Mouse (Mus musculus) skeletal muscle tissue, adult 2 months (tissue): Measurements from ENCODE around the gene Asb12.
"Not testable (repeated sequence)": the region's sequence is repeated elsewhere in the genome, so short reads cannot be mapped to it uniquely, and the experiment has no call there.

ENCODE experiments used
- DNase-seq: peaks from one replicate; pipeline ENCODE4 v3.0.0-alpha.2; 2012; ENCODE audit warnings: low read depth, low spot score

Gene Asb12

DNA sequence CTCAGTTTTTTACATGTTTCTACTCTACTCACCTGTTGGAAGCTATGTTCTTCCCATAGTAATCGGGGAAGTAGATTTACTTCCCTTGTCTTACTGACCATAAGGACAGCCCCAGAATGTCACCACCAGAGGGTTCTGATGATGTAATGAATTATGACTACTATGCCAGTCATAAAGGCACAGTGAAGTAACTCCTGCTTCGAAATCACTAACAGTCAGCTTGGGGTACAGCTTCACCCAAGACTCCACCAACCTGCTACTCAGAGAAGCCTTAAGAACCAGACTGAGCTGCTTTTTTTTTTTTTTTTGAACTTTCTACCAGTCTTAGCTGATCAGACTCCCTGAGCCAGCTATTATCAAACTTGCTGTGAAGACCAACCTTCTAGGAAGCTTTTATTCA lies at the start of gene Asb12, which contains the start of gene Pfn5:
Gene Asb12 (minus strand): TSS at position 101 of the 400 bp plus-strand sequence.
Gene Pfn5 (plus strand): TSS at position 218 of the 400 bp plus-strand sequence.
- no peak for DNase-seq

GRCm38 (mm10) chrX:95600609-95601008 lies 42.8 kb upstream of the Asb12 start:
- DNase-seq: no peak

- DNase-seq: no peak
These were observed 3.5 kb downstream of the Asb12 start for GRCm38 (mm10) chrX:95554321-95554720.

DNA sequence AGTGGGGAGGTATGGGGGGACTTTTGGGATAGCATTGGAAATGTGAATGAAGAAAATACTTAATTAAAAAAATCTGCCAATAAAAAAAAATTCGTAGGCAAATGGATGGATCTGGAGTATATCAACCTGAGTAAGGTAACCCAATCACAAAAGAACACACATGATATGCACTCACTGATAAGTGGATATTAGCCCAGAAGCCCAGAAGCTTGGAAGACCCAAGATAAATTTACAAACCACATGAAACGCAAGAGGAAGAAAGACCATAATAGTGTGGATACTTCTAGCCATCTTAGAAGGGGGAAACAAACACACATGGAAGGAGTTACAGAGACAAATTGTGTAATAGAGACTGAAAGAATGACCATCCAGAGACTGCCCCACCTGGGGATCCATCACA lies 22.3 kb downstream of the Asb12 start:
- DNase-seq: not testable (repeated sequence)

- DNase-seq: no peak
These were observed 32.6 kb downstream of the Asb12 start for GRCm38 (mm10) chrX:95525166-95525565.

DNA sequence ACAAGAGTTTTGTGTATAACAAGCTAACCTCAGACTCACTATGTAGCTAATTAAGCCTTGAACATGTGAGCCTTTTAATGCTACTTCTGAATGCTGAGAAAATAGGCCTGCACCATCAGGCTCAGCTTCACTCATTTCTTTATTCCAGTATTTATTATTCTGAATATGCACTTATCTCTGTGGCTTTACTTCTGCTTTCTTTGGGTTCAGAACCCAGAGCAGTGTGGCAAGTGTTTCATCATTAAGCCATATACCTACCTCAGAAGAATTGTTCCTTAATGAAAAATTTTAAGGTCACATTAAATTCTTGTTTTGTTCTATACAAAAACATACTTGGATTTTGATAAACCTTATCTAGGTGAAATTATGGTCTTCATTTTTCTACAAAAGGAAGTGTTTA lies 33.9 kb downstream of the Asb12 start:
- no peak for DNase-seq

GRCm38 (mm10) chrX:95457166-95457565 lies 100.6 kb downstream of the Asb12 start:
- DNase-seq: peak; percentile 72

DNA sequence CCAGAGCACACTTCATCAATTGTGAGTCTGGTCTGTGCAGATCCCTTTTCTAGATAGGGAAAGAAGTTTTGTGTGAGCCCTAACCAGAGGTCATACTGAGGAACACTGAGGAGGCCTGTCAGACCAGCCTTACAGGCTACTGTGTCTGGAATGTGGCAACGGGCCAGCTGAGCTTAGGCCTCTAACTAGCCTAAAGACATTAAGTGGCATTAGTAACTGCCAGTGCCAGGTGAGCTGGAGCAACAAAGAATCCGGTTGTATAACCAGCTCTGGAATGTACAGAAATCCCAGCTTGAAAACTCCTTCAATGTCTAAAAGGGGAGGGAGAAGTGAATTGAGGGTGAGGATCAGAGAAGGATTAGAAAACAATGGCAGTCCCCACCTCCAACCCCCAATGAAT lies 111.9 kb downstream of the Asb12 start:
- DNase-seq: no peak

- DNase-seq: no peak
These were observed 112.6 kb downstream of the Asb12 start for GRCm38 (mm10) chrX:95445141-95445540.

DNA sequence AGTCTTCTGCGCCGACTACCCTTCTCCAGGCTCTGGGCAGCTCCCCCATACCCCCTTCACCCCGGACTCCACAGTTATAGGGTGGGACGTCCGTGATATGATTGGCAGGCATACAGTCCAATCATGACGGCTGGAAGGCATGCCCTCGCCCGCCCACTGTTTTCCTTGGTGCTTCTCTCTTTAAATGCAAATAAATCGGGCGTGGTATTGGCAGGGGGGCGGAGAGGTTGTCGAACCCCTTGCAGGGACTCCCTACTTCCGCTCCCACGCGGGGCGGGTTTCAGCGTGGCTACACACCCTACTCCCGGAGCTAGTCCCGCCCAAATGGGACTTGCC lies 113.0 kb downstream of the Asb12 start, which contains the start of gene Amer1:
Gene Amer1 (minus strand): TSS at position 97 of the 336 bp plus-strand sequence.
- DNase-seq: peak; percentile 88

GRCm38 (mm10) chrX:95443898-95444775 lies 113.7 kb downstream of the Asb12 start:
- DNase-seq: peak; percentile 7

- no peak for DNase-seq
These were observed 114.4 kb downstream of the Asb12 start for GRCm38 (mm10) chrX:95443390-95443789.

- no peak for DNase-seq
These were observed 115.5 kb downstream of the Asb12 start for GRCm38 (mm10) chrX:95442261-95442660.

- DNase-seq: no peak
These were observed 116.5 kb downstream of the Asb12 start for GRCm38 (mm10) chrX:95441290-95441689.

DNA sequence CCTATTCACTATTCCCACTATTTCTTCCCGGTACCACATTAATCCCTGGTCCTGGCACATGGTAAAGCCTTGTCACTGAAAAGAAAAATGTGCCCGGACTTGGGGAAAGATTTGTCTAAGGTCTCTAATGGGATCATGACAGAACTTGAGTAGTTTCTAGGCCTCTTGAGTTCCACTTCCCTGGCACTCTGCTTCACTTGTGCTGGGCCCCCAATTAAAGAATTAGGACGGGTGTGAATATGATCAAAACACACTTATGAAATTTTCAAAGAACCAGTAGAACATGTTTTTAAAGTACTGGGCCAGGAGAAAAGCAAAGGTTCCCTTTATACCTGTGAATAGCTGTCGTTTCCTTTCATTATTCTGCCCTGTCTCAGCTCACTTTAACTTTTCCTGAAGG lies 119.3 kb downstream of the Asb12 start:
- DNase-seq: no peak

DNA sequence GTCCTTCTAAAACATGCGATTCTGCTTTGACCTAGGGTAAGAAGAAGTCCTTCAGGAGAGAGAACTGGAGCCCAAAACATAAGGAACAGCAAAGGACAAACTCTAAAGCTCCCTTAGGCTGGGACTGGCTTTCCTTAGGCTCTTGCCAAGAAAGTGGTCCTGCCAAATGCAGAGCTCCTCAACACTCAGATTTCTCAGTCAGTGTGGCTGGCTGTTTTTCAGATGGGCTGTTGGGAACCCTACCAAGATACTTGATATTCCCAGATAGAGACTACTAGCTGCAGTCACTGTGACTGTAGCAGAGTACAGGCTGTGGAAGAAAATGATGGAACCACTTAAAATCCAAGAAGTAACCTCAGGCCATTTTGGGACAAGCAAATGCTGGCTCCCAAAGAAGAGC lies 120.6 kb downstream of the Asb12 start:
- peak; percentile 56 for DNase-seq
